Mouse (Mus musculus): Measurements from ENCODE around the gene Rassf10. TPM values are rescaled to one million over a fixed set of nuclear protein-coding genes. Genes with fewer than 3 reads are reported as not detected.

Rassf10 gene
- polyA plus RNA-seq, 1 experiment from 2014 or later = 4.2 TPM

- Histone ChIP-seq H3K4me2 (ENCODE audit: low read length) (no peak overlapping the region), H3K9ac (ENCODE audit: low read depth, low read length) (no peak overlapping the region), H3K27me3 (ENCODE audit: control insufficient read depth, insufficient read depth, low read depth, low read length) (no peaks in the 10 kb centered on the region), H3K4me1 (ENCODE audit: control insufficient read depth, insufficient read depth, low read length) (no peaks in the 10 kb centered on the region), H3K4me3 (ENCODE audit: low read depth, low read length) (no peak overlapping the region), H3K9me3 (replicated peaks; ENCODE audit: control insufficient read depth, low read length, poor library complexity, severe bottlenecking) (no peaks in the 10 kb centered on the region), H3K27ac (ENCODE audit: low read length) (no peak overlapping the region), H3K36me3 (ENCODE audit: control insufficient read depth, insufficient read depth, low read length) (no peaks in the 10 kb centered on the region)
- WGBS = 62% methylated on average over 17 of the region's 17 CpGs
- ATAC-seq = no peak
These were observed 31.2 kb downstream of the Rassf10 start for GRCm38 (mm10) chr7:112984704-112985577.

GRCm38 (mm10) chr7:112985578-112985949 lies 31.8 kb downstream of the Rassf10 start:
- no peaks in the 10 kb centered on the region for H3K36me3 ChIP-seq (ENCODE audit: control insufficient read depth, insufficient read depth, low read length)
- H3K9ac ChIP-seq (ENCODE audit: low read depth, low read length) = no peak overlapping the region
- no peak for ATAC-seq
- H3K4me2 ChIP-seq (ENCODE audit: low read length) = no peak overlapping the region
- H3K4me3 ChIP-seq (ENCODE audit: low read depth, low read length) = no peak overlapping the region
- WGBS = 72% methylated on average over 8 of the region's 8 CpGs
- H3K27me3 ChIP-seq (ENCODE audit: control insufficient read depth, insufficient read depth, low read depth, low read length) = no peaks in the 10 kb centered on the region
- H3K9me3 ChIP-seq (replicated peaks; ENCODE audit: control insufficient read depth, low read length, poor library complexity, severe bottlenecking) = no peaks in the 10 kb centered on the region
- H3K27ac ChIP-seq (ENCODE audit: low read length) = no peak overlapping the region
- no peaks in the 10 kb centered on the region for H3K4me1 ChIP-seq (ENCODE audit: control insufficient read depth, insufficient read depth, low read length)

DNA sequence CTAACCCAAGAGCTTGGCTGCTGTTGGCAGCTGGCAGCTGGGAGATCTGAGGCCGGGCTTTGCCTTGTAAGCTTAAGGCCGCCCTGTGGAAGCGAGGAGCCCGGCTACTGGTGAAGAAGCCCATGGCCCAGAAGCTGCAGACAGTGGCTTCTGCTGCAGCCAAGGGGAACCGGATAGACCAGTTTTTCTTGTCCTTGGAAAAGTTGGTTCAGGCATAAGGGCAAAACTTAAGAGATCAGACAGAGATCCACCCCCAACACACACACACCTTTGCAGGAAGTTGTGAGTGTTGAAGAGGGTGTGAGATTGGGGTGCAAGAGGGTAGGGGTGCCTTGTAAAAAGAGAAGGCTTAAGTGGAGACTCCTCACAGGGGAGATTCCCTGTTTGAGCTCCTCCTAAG lies 39.2 kb downstream of the Rassf10 start:
- WGBS = 88% methylated on average over 5 of the region's 5 CpGs
- Histone ChIP-seq H3K9ac (ENCODE audit: low read depth, low read length) (no peak overlapping the region), H3K27me3 (ENCODE audit: control insufficient read depth, insufficient read depth, low read depth, low read length) (no peaks in the 10 kb centered on the region), H3K9me3 (replicated peaks; ENCODE audit: control insufficient read depth, low read length, poor library complexity, severe bottlenecking) (no peaks in the 10 kb centered on the region), H3K36me3 (ENCODE audit: control insufficient read depth, insufficient read depth, low read length) (no peaks in the 10 kb centered on the region), H3K4me3 (ENCODE audit: low read depth, low read length) (no peak overlapping the region), H3K27ac (ENCODE audit: low read length) (no peak overlapping the region), H3K4me2 (ENCODE audit: low read length) (no peak overlapping the region), H3K4me1 (ENCODE audit: control insufficient read depth, insufficient read depth, low read length) (no peaks in the 10 kb centered on the region)
- ATAC-seq = no peak

DNA sequence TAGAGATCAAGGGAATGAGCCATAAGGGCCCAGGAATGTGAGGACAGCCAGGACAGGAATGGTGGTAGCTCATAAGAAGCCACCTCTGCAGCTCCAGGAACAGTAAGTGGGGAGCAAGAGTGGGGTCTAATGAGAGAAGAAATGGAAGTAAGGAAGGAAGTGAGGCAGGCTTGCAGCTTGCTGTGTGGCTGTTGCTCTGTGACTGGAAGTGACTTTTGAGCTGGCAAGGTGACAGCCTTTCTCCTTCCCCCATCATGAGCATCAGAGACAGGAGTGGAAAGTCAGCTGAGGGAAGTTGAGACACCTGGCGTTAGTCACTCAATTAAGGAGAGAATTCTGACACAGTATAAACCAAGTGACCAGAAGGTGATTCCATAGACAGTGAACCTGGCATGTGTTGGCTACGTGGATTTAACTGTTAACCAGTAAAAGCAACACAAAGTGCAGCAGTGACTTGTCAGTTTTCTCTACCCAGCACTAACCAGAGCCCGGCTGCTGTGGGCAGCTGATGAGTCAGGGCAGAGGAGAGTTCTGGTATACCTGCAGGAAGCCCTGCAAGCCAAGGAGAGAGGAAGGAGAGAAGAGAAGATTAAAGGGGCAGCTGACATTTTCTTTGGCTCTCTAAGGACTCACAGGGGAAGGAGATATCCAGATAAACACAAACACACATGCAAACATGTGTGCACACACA lies 49.9 kb downstream of the Rassf10 start:
- ATAC-seq = no peak
- Histone ChIP-seq H3K27ac (ENCODE audit: low read length) (no peak overlapping the region), H3K27me3 (ENCODE audit: control insufficient read depth, insufficient read depth, low read depth, low read length) (no peaks in the 10 kb centered on the region), H3K9me3 (replicated peaks; ENCODE audit: control insufficient read depth, low read length, poor library complexity, severe bottlenecking) (no peaks in the 10 kb centered on the region), H3K9ac (ENCODE audit: low read depth, low read length) (no peak overlapping the region), H3K4me2 (ENCODE audit: low read length) (no peak overlapping the region), H3K4me3 (ENCODE audit: low read depth, low read length) (no peak overlapping the region), H3K36me3 (ENCODE audit: control insufficient read depth, insufficient read depth, low read length) (no peaks in the 10 kb centered on the region), H3K4me1 (ENCODE audit: control insufficient read depth, insufficient read depth, low read length) (no peaks in the 10 kb centered on the region)
- 85% methylated on average over 3 of the region's 3 CpGs for whole genome bisulfite sequencing

- Histone ChIP-seq H3K4me1 (ENCODE audit: control insufficient read depth, insufficient read depth, low read length) (no peaks in the 10 kb centered on the region), H3K36me3 (ENCODE audit: control insufficient read depth, insufficient read depth, low read length) (no peaks in the 10 kb centered on the region), H3K4me2 (ENCODE audit: low read length) (no peak overlapping the region), H3K9me3 (replicated peaks; ENCODE audit: control insufficient read depth, low read length, poor library complexity, severe bottlenecking) (no peaks in the 10 kb centered on the region), H3K4me3 (ENCODE audit: low read depth, low read length) (no peak overlapping the region), H3K27me3 (ENCODE audit: control insufficient read depth, insufficient read depth, low read depth, low read length) (no peaks in the 10 kb centered on the region), H3K9ac (ENCODE audit: low read depth, low read length) (no peak overlapping the region), H3K27ac (ENCODE audit: low read length) (no peak overlapping the region)
- no peak for ATAC-seq
- 94% methylated on average over 6 of the region's 6 CpGs for WGBS
These were observed 52.0 kb downstream of the Rassf10 start for GRCm38 (mm10) chr7:113005726-113006125.

Data from midbrain, embryonic 16.5 days (tissue).